Mouse (Mus musculus): ENCODE results near the gene Nlk.

GRCm38 (mm10) chr11:78595773-78596172 lies 101.4 kb downstream of the Nlk start:
- TF ChIP-seq CTCF (IDR thresholded peaks at IDR 0.05; ENCODE audit: low read depth, low read length), result no peak
- TF ChIP-seq POLR2A (IDR thresholded peaks at IDR 0.05; ENCODE audit: borderline replicate concordance, low read depth, low read length), result no peak

All from bone marrow macrophage, adult 2 months (primary cell).